Mouse (Mus musculus): ENCODE data around the gene Oprm1. TPM values are rescaled to one million over a fixed set of nuclear protein-coding genes. Genes with fewer than 3 reads are reported as not detected.

The Oprm1 gene
- total and polyA plus RNA-seq, 2 experiments from 2014 or later, result 2.4 to 12.3 TPM

DNA sequence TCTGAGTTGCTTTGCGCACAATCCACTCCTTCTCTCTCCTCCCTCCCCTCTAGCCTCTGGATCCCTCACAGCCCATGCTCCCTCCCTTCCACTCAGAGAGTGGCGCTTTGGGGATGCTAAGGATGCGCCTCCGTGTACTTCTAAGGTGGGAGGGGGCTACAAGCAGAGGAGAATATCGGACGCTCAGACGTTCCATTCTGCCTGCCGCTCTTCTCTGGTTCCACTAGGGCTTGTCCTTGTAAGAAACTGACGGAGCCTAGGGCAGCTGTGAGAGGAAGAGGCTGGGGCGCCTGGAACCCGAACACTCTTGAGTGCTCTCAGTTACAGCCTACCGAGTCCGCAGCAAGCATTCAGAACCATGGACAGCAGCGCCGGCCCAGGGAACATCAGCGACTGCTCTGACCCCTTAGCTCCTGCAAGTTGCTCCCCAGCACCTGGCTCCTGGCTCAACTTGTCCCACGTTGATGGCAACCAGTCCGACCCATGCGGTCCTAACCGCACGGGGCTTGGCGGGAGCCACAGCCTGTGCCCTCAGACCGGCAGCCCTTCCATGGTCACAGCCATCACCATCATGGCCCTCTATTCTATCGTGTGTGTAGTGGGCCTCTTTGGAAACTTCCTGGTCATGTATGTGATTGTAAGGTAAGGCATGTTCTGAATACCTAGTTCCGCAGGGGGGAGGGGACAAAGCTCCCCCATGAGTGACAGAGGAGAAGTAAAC is 30.4 kb downstream of the Oprm1 start:
- 6% methylated on average over 25 of the region's 25 CpGs for WGBS

DNA sequence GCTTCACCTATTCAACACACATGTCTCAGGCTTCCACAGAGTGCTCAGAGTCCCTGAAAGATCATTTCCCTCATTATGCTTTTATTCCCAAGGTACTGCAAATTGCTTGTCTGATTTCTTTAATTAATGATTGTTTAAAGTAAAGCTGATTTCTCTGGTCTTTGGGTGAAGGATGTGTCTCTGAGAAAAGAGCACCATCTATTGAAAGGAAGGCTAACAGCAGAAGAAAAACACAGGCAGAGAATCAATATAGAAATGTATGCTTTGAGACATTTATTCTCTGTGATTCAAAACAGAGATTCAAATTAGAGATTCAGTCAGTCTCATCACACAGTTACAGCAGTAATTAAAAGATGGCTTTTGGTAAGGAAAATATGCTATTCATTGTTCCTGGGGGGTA is 31.9 kb downstream of the Oprm1 start:
- ATAC-seq, result no peak
- Histone ChIP-seq H3K4me3 (ENCODE audit: low read depth, low read length) (peak overlapping the region; percentile 41), H3K27ac (ENCODE audit: low read depth, low read length) (no peak overlapping the region), H3K4me1 (ENCODE audit: insufficient read depth) (no peaks in the 10 kb centered on the region), H3K9me3 (ENCODE audit: low read length) (no peaks in the 10 kb centered on the region), H3K27me3 (ENCODE audit: insufficient read depth, low read length) (0 out of 2 replicates have a peak, but pooled peaks cover 3% of the 10 kb centered on the region), H3K9ac (no peak overlapping the region), H3K4me2 (ENCODE audit: low read depth) (peak overlapping the region; percentile 54; the same call in 1 of the 2 replicates), H3K36me3 (ENCODE audit: insufficient read depth) (no peaks in the 10 kb centered on the region)
- TF ChIP-seq CTCF (IDR thresholded peaks at IDR 0.05; ENCODE audit: low read depth), result peak; percentile 62
- peak; percentile 35 for DNase-seq

More for the DNA sequence above, 30.4 kb downstream of the Oprm1 start:
- peak; percentile 53 for DNase-seq
- H3K36me3 ChIP-seq (ENCODE audit: insufficient read depth), result no peaks in the 10 kb centered on the region
- TF ChIP-seq CTCF (IDR thresholded peaks at IDR 0.05; ENCODE audit: low read depth), result peak; percentile 22; the same call in 1 of the 2 replicates
- peak overlapping the region; percentile 41 for H3K4me3 ChIP-seq (ENCODE audit: low read depth, low read length)
- ATAC-seq, result peak; percentile 87
- no peaks in the 10 kb centered on the region for H3K4me1 ChIP-seq (ENCODE audit: insufficient read depth)
- no peak overlapping the region; the same call in 1 of the 2 replicates for H3K27ac ChIP-seq (ENCODE audit: low read depth, low read length)
- peak overlapping the region; percentile 54 for H3K4me2 ChIP-seq (ENCODE audit: low read depth)
- no peaks in the 10 kb centered on the region for H3K9me3 ChIP-seq (ENCODE audit: low read length)
- peak overlapping the region; percentile 47 for H3K9ac ChIP-seq
- H3K27me3 ChIP-seq (ENCODE audit: insufficient read depth, low read length), result 0 out of 2 replicates have a peak, but pooled peaks cover 3% of the 10 kb centered on the region

- ATAC-seq (no peak), DNase-seq (no peak)
- no peak for TF ChIP-seq CTCF (IDR thresholded peaks at IDR 0.05; ENCODE audit: low read depth)
- no peaks in the 10 kb centered on the region for H3K27me3 ChIP-seq (ENCODE audit: insufficient read depth, low read length)
- no peak overlapping the region for H3K27ac ChIP-seq (ENCODE audit: low read depth, low read length)
- no peak overlapping the region for H3K4me3 ChIP-seq (ENCODE audit: low read depth, low read length)
- 12% methylated on average over 1 of the region's 1 CpGs for WGBS
- H3K4me1 ChIP-seq (ENCODE audit: insufficient read depth), result no peaks in the 10 kb centered on the region
- no peaks in the 10 kb centered on the region for H3K36me3 ChIP-seq (ENCODE audit: insufficient read depth)
- no peak overlapping the region for H3K9ac ChIP-seq
- no peak overlapping the region for H3K4me2 ChIP-seq (ENCODE audit: low read depth)
- no peaks in the 10 kb centered on the region for H3K9me3 ChIP-seq (ENCODE audit: low read length)
These were observed 62.3 kb downstream of the Oprm1 start for GRCm38 (mm10) chr10:6820626-6821025.

DNA sequence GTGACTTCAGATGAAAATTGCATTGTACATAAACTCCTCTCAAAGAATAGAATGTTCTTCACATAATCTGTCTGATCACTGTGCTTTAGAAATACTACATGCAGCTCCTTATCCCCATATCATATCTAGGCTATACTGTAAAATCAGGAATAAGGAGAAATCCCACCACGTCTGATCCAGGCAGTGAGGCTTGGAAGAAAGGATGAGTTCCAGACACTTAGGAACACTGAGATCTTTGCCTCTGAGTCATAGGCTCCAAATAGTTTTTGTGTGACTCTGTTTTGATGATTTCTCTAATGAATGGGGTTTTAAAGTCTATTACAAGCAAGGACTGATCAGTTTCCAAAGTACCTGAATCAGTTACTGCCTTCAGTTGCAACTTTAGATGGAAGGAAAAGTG is 83.9 kb downstream of the Oprm1 start:
- DNase-seq (no peak), ATAC-seq (no peak)
- no peak overlapping the region for H3K9ac ChIP-seq
- no peak overlapping the region for H3K27ac ChIP-seq (ENCODE audit: low read depth, low read length)
- WGBS, result 86% methylated on average over 1 of the region's 1 CpGs
- H3K4me2 ChIP-seq (ENCODE audit: low read depth), result no peak overlapping the region
- H3K27me3 ChIP-seq (ENCODE audit: insufficient read depth, low read length), result no peaks in the 10 kb centered on the region
- no peak for TF ChIP-seq CTCF (IDR thresholded peaks at IDR 0.05; ENCODE audit: low read depth)
- no peak overlapping the region for H3K4me3 ChIP-seq (ENCODE audit: low read depth, low read length)
- no peaks in the 10 kb centered on the region for H3K4me1 ChIP-seq (ENCODE audit: insufficient read depth)
- no peaks in the 10 kb centered on the region for H3K9me3 ChIP-seq (ENCODE audit: low read length)
- H3K36me3 ChIP-seq (ENCODE audit: insufficient read depth), result no peaks in the 10 kb centered on the region

DNA sequence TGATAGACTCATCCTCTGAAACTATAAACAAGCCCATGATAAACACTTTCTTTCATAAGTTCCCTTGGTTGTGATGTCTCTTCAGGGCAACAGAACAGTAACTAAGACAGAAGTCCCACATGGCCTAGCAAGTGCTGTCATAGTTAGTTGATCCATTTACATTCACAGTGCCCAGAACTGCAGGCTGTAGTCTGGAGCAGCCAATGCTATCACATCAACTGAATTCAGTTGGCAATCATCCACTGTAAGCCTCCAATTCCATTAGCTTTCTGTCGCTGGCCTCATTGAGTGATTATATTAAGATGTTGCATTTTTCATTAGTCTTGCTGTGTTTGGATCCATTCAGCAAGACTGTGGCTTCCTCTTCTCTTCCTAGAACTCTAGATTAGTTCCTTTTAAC is 88.0 kb downstream of the Oprm1 start:
- Histone ChIP-seq H3K9ac (no peak overlapping the region), H3K4me3 (ENCODE audit: low read depth, low read length) (no peak overlapping the region), H3K27ac (ENCODE audit: low read depth, low read length) (no peak overlapping the region), H3K36me3 (ENCODE audit: insufficient read depth) (no peaks in the 10 kb centered on the region), H3K4me2 (ENCODE audit: low read depth) (no peak overlapping the region), H3K9me3 (ENCODE audit: low read length) (no peaks in the 10 kb centered on the region), H3K27me3 (ENCODE audit: insufficient read depth, low read length) (no peaks in the 10 kb centered on the region), H3K4me1 (ENCODE audit: insufficient read depth) (no peaks in the 10 kb centered on the region)
- ATAC-seq (peak; percentile 27; the same call in 1 of the 2 replicates), DNase-seq (peak; percentile 18)
- WGBS, result 29% methylated on average over 1 of the region's 1 CpGs
- TF ChIP-seq CTCF (IDR thresholded peaks at IDR 0.05; ENCODE audit: low read depth), result no peak

- no peaks in the 10 kb centered on the region for H3K9me3 ChIP-seq (ENCODE audit: low read length)
- H3K4me1 ChIP-seq (ENCODE audit: insufficient read depth), result no peaks in the 10 kb centered on the region
- no peak overlapping the region for H3K4me2 ChIP-seq (ENCODE audit: low read depth)
- 56% methylated on average over 7 of the region's 7 CpGs for WGBS
- ATAC-seq, result peak; percentile 69
- no peak overlapping the region for H3K9ac ChIP-seq
- H3K27ac ChIP-seq (ENCODE audit: low read depth, low read length), result no peak overlapping the region
- no peak overlapping the region for H3K4me3 ChIP-seq (ENCODE audit: low read depth, low read length)
- H3K36me3 ChIP-seq (ENCODE audit: insufficient read depth), result no peaks in the 10 kb centered on the region
- no peaks in the 10 kb centered on the region for H3K27me3 ChIP-seq (ENCODE audit: insufficient read depth, low read length)
- no peak for TF ChIP-seq CTCF (IDR thresholded peaks at IDR 0.05; ENCODE audit: low read depth)
- DNase-seq, result no peak
These were observed 90.0 kb downstream of the Oprm1 start for GRCm38 (mm10) chr10:6848162-6848754.

- Histone ChIP-seq H3K36me3 (ENCODE audit: insufficient read depth) (no peaks in the 10 kb centered on the region), H3K9ac (no peak overlapping the region), H3K27me3 (ENCODE audit: insufficient read depth, low read length) (no peaks in the 10 kb centered on the region), H3K27ac (ENCODE audit: low read depth, low read length) (no peak overlapping the region), H3K9me3 (ENCODE audit: low read length) (no peaks in the 10 kb centered on the region), H3K4me3 (ENCODE audit: low read depth, low read length) (no peak overlapping the region), H3K4me2 (ENCODE audit: low read depth) (no peak overlapping the region), H3K4me1 (ENCODE audit: insufficient read depth) (no peaks in the 10 kb centered on the region)
- DNase-seq (no peak), ATAC-seq (no peak)
- no peak for TF ChIP-seq CTCF (IDR thresholded peaks at IDR 0.05; ENCODE audit: low read depth)
- 41% methylated on average over 2 of the region's 2 CpGs for WGBS
These were observed 90.5 kb downstream of the Oprm1 start for GRCm38 (mm10) chr10:6848834-6849233.

Data from forebrain, postnatal 0 days (tissue).